Mouse (Mus musculus) midbrain, embryonic 11.5 days (tissue): Measurements from ENCODE around the gene S100g. TPM values are rescaled to one million over a fixed set of nuclear protein-coding genes. Genes with fewer than 3 reads are reported as not detected.

ENCODE experiments used
- ATAC-seq: fragments of 200-750 bp; cut with Nextera tagmentation; 2 replicates; pipeline ENCODE4 v1.8.0; 2017; ENCODE audit warnings: moderate TSS enrichment, moderate library complexity; ENCODE audit not compliant: low FRiP score
- DNase-seq: peaks from one replicate; pipeline ENCODE4 v3.0.0; 2015; ENCODE audit warnings: low spot score; ENCODE audit errors: missing footprints
- H3K27ac ChIP-seq: fragments of 300-500 bp; sonication (generic); 2 replicates; pipeline ENCODE4 v1.5.1; 2014; ENCODE audit warnings: low read depth, low read length
- H3K27me3 ChIP-seq: fragments of 300-500 bp; sonication (generic); 2 replicates; pipeline ENCODE4 v1.6.1; 2014; ENCODE audit warnings: mild to moderate bottlenecking, low read length, moderate library complexity, mixed read lengths; ENCODE audit not compliant: control insufficient read depth, insufficient read depth
- H3K36me3 ChIP-seq: fragments of 300-500 bp; sonication (generic); 2 replicates; pipeline ENCODE4 v1.6.1; 2014; ENCODE audit warnings: mild to moderate bottlenecking, low read length, moderate library complexity, mixed read lengths; ENCODE audit not compliant: control insufficient read depth, insufficient read depth
- H3K4me1 ChIP-seq: fragments of 300-500 bp; sonication (generic); 2 replicates; pipeline ENCODE4 v1.6.1; 2014; ENCODE audit warnings: low read length; ENCODE audit not compliant: control insufficient read depth, insufficient read depth
- H3K4me2 ChIP-seq: fragments of 300-500 bp; sonication (generic); 2 replicates; pipeline ENCODE4 v1.6.1; 2014; ENCODE audit warnings: mild to moderate bottlenecking, moderate library complexity
- H3K4me3 ChIP-seq: fragments of 300-500 bp; sonication (generic); 2 replicates; pipeline ENCODE4 v1.5.1; 2014; ENCODE audit warnings: low read depth, low read length
- H3K9ac ChIP-seq: fragments of 300-500 bp; sonication (generic); 2 replicates; pipeline ENCODE4 v1.6.1; 2014; ENCODE audit warnings: low read length
- H3K9me3 ChIP-seq: fragments of 300-500 bp; sonication (generic); 2 replicates; pipeline ENCODE4 v1.6.1; 2016; ENCODE audit warnings: low read length; ENCODE audit not compliant: control insufficient read depth
- WGBS: fragments of 180-500 bp; shearing (Covaris S2); extraction: QIAGEN DNeasy Blood & Tissue Kit; methylation state at CpG from one replicate; pipeline ENCODE4 v1.1.7; 2014; 5-methylcytosine and 5-hydroxymethylcytosine counted together
- polyA plus RNA-seq: library from polyadenylated mRNA; unstranded; fragments of >200 nt; fragmentation: Nextera tagmentation; extraction: Ambion mirVana; gene quantifications from 2 replicates; pipeline ENCODE4 v1.2.1, GENCODE M21; 2014

The S100g gene
- polyA plus RNA-seq: not detected in 2 replicates

DNA sequence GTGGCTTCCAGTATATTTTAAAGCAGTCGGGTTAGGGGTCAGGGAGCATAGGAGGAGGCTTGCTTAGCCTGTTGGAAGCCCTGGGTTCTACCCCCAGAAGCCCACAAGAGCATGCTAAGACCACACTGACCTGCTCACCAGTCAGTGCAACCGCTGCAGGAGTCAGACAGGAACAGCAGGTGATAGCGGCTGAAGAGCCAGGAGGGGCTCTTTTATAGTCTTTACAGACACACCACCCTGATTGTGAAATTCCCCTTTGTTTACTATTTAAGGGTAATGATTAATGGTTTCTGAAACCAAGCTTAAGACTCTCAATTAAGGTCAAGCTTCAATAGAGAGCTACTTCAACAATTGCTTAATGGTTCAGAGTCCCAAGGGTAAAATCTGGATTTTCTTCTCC, at the start of gene S100g:
TSS of gene S100g (minus strand) at position 217 of the 400 bp plus-strand sequence.
- H3K9ac ChIP-seq: no peak within 1 kb of the TSS
- H3K4me3 ChIP-seq: no peak within 1 kb of the TSS
- no peak for ATAC-seq
- H3K9me3 ChIP-seq: no peaks in the 10 kb centered on the region
- H3K4me1 ChIP-seq: no peaks in the 10 kb centered on the region
- no peak for DNase-seq
- no peak within 1 kb of the TSS for H3K27ac ChIP-seq
- no peak within 1 kb of the TSS for H3K4me2 ChIP-seq
- 48% methylated on average over 3 of the region's 3 CpGs for WGBS
- H3K27me3 ChIP-seq: peaks cover 3% of the 10 kb centered on the region; the same call in 1 of the 2 replicates
- no peaks in the 10 kb centered on the region for H3K36me3 ChIP-seq

DNA sequence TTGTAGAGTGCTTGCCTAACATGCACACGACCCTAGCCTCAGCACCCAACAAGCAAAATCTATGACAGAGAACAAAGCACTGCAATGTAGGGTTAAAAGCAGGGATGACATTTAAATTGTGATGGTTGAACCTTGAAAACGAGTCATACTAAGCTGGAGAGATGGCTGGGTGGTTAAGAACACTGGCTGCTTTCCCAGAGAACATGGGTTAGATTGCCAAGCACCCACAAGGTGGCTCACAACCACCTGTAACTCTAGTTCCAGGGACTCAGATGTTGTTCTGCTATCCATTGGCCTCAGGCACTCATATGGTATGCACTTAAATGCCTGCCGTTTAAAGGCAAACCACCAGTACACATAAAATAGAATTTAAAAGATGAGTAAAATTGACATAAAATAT, 27.7 kb upstream of the S100g start:
- Histone ChIP-seq H3K9me3 (no peaks in the 10 kb centered on the region), H3K36me3 (no peaks in the 10 kb centered on the region), H3K4me1 (no peaks in the 10 kb centered on the region), H3K9ac (no peak overlapping the region), H3K4me2 (no peak overlapping the region), H3K4me3 (no peak overlapping the region), H3K27ac (no peak overlapping the region), H3K27me3 (no peaks in the 10 kb centered on the region; the same call in 1 of the 2 replicates)
- no peak for DNase-seq
- 90% methylated on average over 3 of the region's 3 CpGs for WGBS
- ATAC-seq: no peak

DNA sequence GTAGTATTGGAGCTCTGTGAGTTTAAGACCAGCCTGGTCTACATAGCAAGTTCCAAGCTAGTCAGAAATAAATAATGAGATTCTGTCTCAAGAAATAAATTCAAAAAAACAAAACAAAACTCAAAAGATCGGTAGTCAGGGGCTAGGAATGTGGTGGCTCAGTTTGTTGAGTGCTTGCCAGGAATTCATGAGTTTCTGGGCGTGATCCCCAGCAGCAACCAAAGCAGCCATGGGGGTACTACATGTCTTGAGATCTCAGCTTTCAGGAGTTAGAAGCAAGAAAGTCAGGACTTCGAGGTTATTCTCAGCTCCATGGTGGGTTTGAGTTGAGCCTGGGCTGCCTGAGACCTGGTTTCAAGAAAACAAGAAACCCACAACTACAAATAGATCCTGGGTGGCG, 27.0 kb upstream of the S100g start:
- H3K9ac ChIP-seq: no peak overlapping the region
- 81% methylated on average over 4 of the region's 4 CpGs for WGBS
- no peak overlapping the region for H3K4me2 ChIP-seq
- no peaks in the 10 kb centered on the region for H3K9me3 ChIP-seq
- no peaks in the 10 kb centered on the region; the same call in 1 of the 2 replicates for H3K27me3 ChIP-seq
- H3K36me3 ChIP-seq: no peaks in the 10 kb centered on the region
- DNase-seq: no peak
- no peak for ATAC-seq
- no peaks in the 10 kb centered on the region for H3K4me1 ChIP-seq
- no peak overlapping the region for H3K27ac ChIP-seq
- H3K4me3 ChIP-seq: no peak overlapping the region

DNA sequence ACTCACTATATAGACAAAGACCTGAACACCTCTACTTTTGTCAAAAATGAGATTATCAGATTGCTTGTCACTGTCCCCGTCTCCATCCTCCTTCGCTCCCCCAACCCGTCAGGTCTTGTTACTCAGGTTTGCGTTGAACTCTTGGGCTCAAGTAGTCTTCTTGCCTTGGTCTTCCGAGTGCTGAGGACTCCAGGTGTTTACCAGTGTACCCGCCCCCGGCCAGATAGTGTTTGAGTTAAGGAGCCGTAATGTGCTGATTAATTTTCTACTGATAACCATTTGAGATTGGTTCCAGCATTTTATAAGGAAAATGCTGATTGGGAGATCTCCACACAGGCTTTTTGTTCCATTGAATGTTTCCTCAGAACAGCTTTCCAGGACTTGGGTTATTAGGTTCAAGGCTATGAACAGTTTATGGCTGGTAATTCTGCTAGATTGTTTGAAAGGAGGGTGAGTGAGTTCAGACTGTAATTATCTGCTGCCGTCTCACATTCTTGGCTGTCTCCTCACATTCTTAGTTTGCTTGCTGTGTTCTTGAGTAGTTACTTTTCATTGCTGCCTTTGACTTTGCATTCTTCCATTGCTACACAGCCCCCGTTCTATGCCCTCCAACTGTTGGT, 22.6 kb upstream of the S100g start:
- ATAC-seq (no peak), DNase-seq (no peak)
- Histone ChIP-seq H3K36me3 (no peaks in the 10 kb centered on the region), H3K27me3 (no peaks in the 10 kb centered on the region; the same call in 1 of the 2 replicates), H3K4me2 (no peak overlapping the region), H3K4me3 (no peak overlapping the region), H3K27ac (no peak overlapping the region), H3K9ac (no peak overlapping the region), H3K4me1 (no peaks in the 10 kb centered on the region), H3K9me3 (no peaks in the 10 kb centered on the region)
- WGBS: 96% methylated on average over 10 of the region's 10 CpGs

DNA sequence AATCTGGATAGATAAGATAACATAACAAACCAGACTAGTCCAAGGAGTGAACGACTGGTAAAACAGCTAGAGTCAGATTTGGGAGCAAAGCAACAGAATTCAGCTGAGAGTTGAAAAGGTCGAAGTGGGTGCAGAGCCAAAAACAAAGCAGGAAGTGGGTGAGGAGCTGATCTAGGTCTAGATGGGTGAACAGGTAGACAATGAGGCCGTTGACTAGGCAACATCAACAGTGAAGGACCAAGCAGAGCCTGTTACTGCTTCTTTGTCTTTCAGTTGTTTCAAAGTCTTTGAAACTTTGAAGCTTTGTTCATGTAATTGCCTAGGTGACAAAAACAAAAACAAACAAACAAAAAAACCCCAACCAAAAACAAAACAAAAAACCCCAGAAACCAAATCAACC, 11.8 kb upstream of the S100g start:
- Histone ChIP-seq H3K4me2 (no peak overlapping the region), H3K9me3 (no peaks in the 10 kb centered on the region), H3K27me3 (no peaks in the 10 kb centered on the region), H3K9ac (no peak overlapping the region), H3K36me3 (no peaks in the 10 kb centered on the region), H3K4me3 (no peak overlapping the region), H3K27ac (no peak overlapping the region), H3K4me1 (no peaks in the 10 kb centered on the region)
- DNase-seq: no peak
- no peak for ATAC-seq
- WGBS: 84% methylated on average over 3 of the region's 3 CpGs

DNA sequence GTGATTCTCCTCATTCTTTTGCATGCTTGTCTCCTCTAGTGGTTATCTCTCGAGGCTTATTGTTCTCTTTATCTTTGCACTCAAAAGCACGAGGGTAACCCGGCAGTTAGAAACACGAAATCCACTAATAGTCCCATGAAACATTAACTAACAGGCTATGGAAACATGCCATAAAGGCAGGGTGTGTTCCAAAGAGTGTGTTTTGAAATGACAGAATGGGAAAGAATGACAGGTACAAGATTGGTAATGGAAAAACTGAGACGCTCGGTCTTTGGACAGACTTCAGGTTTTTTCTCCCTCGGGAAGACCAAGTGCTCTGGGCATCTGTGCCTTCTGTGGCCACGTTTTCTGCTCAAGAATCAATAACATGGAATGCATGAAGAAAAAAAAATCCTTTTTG, 3.1 kb upstream of the S100g start:
- no peak for DNase-seq
- Histone ChIP-seq H3K4me2 (no peak overlapping the region), H3K27me3 (peaks cover 5% of the 10 kb centered on the region), H3K4me3 (no peak overlapping the region), H3K27ac (no peak overlapping the region), H3K36me3 (no peaks in the 10 kb centered on the region), H3K9me3 (no peaks in the 10 kb centered on the region), H3K4me1 (no peaks in the 10 kb centered on the region), H3K9ac (no peak overlapping the region)
- WGBS: 81% methylated on average over 8 of the region's 8 CpGs
- no peak for ATAC-seq

DNA sequence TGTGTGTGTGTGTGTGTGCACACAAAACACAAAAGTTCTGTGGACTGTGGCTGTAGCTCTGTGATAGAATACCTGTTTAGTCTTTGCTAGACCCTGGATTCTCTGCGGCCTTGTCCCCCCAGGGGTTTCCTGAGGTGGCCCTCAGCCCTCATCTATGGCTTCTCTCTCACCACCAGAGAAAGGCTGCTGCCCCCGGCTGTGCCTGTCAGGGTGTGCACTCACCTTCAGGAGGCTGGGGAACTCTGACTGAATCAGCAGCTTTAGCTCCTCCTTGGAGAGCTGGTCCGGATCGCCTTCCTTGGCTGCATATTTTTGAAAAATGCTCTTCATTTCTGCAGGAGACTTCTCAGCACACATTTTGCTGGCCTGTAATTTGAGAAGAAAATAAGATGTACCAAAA, 559 bp downstream of the S100g start:
- WGBS: 42% methylated on average over 4 of the region's 4 CpGs
- peaks cover 6% of the 10 kb centered on the region; the same call in 1 of the 2 replicates for H3K27me3 ChIP-seq
- DNase-seq (no peak), ATAC-seq (no peak)
- no peak overlapping the region for H3K9ac ChIP-seq
- H3K9me3 ChIP-seq: no peaks in the 10 kb centered on the region
- H3K27ac ChIP-seq: no peak overlapping the region
- H3K4me3 ChIP-seq: no peak overlapping the region
- H3K4me2 ChIP-seq: no peak overlapping the region
- no peaks in the 10 kb centered on the region for H3K4me1 ChIP-seq
- H3K36me3 ChIP-seq: no peaks in the 10 kb centered on the region

DNA sequence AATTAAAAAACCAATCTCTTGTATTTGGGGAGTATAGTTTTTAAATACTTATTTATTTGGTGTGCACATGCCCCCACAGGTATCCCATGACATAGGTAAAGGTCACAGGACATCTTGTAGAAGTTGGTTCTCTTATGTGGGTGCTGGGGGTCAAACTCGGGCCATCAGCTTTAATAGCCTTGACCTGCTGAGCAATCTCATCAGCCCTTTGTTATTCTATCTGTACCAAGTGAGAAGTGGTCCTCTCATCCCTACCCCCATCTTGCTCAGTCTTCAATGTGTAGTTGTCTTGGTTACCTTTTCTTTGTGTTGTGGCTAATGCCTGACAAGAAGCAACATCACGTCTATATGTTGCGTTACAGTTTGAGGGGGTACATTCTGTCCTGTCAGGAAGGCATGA, 6.5 kb downstream of the S100g start:
- WGBS: 81% methylated on average over 3 of the region's 3 CpGs
- Histone ChIP-seq H3K9ac (no peak overlapping the region), H3K4me3 (no peak overlapping the region), H3K27me3 (0 out of 2 replicates have a peak, but pooled peaks cover 3% of the 10 kb centered on the region), H3K4me1 (no peaks in the 10 kb centered on the region), H3K27ac (no peak overlapping the region), H3K9me3 (no peaks in the 10 kb centered on the region), H3K36me3 (no peaks in the 10 kb centered on the region), H3K4me2 (no peak overlapping the region)
- no peak for DNase-seq
- no peak for ATAC-seq

DNA sequence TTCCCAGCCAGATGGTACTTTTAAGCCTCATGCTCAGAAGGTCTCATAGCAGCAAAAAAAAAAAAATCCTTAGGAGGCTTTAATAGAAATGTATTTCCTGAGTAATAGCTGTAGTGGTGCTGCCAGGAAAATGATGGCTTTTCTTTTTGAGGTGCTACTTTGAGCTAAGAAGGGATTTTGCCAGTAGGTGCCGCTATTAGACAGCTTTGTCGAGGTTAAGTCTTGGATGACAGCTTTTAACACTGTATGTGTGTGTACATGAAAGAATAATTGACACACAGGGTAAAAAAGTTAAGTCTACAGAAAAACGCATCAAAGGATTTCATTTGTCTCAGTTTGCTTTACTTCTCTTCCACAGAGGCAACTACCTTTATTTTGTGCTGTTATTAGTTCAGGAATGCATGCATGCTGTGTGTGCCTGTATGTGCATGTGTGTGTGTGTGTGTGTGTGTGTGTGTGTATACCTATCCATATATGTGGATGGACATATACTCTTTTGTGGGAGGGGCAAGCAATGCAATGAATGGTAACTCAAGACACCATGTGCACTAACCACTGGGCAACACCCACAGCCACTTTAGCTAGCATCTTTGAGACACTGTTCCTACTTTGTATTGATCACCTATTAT, 14.5 kb downstream of the S100g start:
- ATAC-seq (no peak), DNase-seq (peak; percentile 88)
- H3K4me2 ChIP-seq: no peak overlapping the region
- H3K36me3 ChIP-seq: no peaks in the 10 kb centered on the region
- H3K4me3 ChIP-seq: no peak overlapping the region
- H3K9me3 ChIP-seq: no peaks in the 10 kb centered on the region
- H3K4me1 ChIP-seq: no peaks in the 10 kb centered on the region
- no peaks in the 10 kb centered on the region for H3K27me3 ChIP-seq
- WGBS: 32% methylated on average over 3 of the region's 3 CpGs
- no peak overlapping the region for H3K27ac ChIP-seq
- H3K9ac ChIP-seq: no peak overlapping the region
